Mouse (Mus musculus) cerebellum, adult 2 months (tissue): ENCODE measurements around the gene Pik3ca.

Experiments used
- CTCF ChIP-seq: fragments of 200-500 bp; IDR thresholded peaks from 2 replicates; pipeline ENCODE4 v1.5.1; 2011; ENCODE audit warnings: low read depth, mild to moderate bottlenecking, control low read depth, low read length, moderate library complexity, borderline replicate concordance; ENCODE audit not compliant: insufficient read depth
- POLR2A ChIP-seq: fragments of 200-500 bp; IDR thresholded peaks from 2 replicates; pipeline ENCODE4 v1.6.1; 2011; ENCODE audit warnings: low read length, control low read depth, borderline replicate concordance; ENCODE audit not compliant: insufficient read depth

DNA sequence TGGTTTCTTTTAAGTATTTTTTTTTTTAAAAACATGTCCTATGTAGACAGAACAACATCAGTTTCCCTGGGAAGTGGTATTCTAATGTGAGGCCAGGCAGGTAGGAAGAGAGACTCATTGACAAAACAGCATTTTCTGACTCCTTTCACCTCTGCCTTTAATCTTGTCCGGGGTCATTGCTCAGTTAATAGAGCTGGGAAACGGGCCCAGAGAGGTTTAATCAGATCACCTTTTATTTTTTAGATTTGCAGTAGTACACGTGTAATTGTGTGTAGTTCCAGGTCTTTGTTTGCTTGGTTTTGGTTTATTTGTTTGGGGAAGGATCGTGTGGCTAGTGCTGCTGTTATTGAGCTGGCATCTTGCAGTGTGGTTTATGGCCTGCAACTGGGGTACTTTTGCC, 1.9 kb downstream of the Pik3ca start:
- TF ChIP-seq POLR2A (no peak), CTCF (no peak)
